Mouse (Mus musculus) heart, embryonic 11.5 days (tissue): ENCODE measurements around the gene Zfr2. TPM values are rescaled to one million over a fixed set of nuclear protein-coding genes. Genes with fewer than 3 reads are reported as not detected.

Experiments
- ATAC-seq: fragments of 200-750 bp; cut with Nextera tagmentation; replicated peaks from 2 replicates; pipeline ENCODE4 v1.8.0; 2017; ENCODE audit warnings: moderate library complexity; ENCODE audit not compliant: insufficient number of reproducible peaks, low FRiP score, low TSS enrichment
- H3K27ac ChIP-seq: fragments of 300-500 bp; sonication (generic); 2 replicates; pipeline ENCODE4 v1.5.1; 2014; ENCODE audit warnings: mild to moderate bottlenecking, low read depth, low read length
- H3K27me3 ChIP-seq: fragments of 300-500 bp; sonication (generic); 2 replicates; pipeline ENCODE4 v1.6.1; 2014; ENCODE audit warnings: mild to moderate bottlenecking, low read length, mixed read lengths; ENCODE audit not compliant: control insufficient read depth, insufficient read depth
- H3K36me3 ChIP-seq: fragments of 300-500 bp; sonication (generic); 2 replicates; pipeline ENCODE4 v1.6.1; 2014; ENCODE audit warnings: mild to moderate bottlenecking, low read length, moderate library complexity, mixed read lengths; ENCODE audit not compliant: control insufficient read depth, insufficient read depth
- H3K4me1 ChIP-seq: fragments of 300-500 bp; sonication (generic); 2 replicates; pipeline ENCODE4 v1.6.1; 2014; ENCODE audit warnings: low read length; ENCODE audit not compliant: control insufficient read depth, insufficient read depth
- H3K4me2 ChIP-seq: fragments of 300-500 bp; sonication (generic); 2 replicates; pipeline ENCODE4 v1.6.1; 2014; ENCODE audit warnings: mild to moderate bottlenecking, moderate library complexity
- H3K4me3 ChIP-seq: fragments of 300-500 bp; sonication (generic); 2 replicates; pipeline ENCODE4 v1.5.1; 2014; ENCODE audit warnings: low read depth, low read length
- H3K9ac ChIP-seq: fragments of 300-500 bp; sonication (generic); 2 replicates; pipeline ENCODE4 v1.6.1; 2014; ENCODE audit warnings: mild to moderate bottlenecking, low read depth, low read length, moderate library complexity
- H3K9me3 ChIP-seq: fragments of 300-500 bp; sonication (generic); replicated peaks from 2 replicates; pipeline ENCODE4 v1.6.1; 2016; ENCODE audit warnings: low read length; ENCODE audit not compliant: control insufficient read depth
- WGBS: fragments of 180-500 bp; shearing (Covaris S2); extraction: QIAGEN DNeasy Blood & Tissue Kit; methylation state at CpG from one replicate; pipeline ENCODE4 v1.1.7; 2014; ENCODE audit not compliant: insufficient replicate concordance; 5-methylcytosine and 5-hydroxymethylcytosine counted together
- microRNA-seq: library from miRNA; unstranded; fragments of <30 nt; microRNA quantifications from one replicate; pipeline ENCODE4, GENCODE M21; 2016; ENCODE audit warnings: borderline number of aligned reads
- polyA plus RNA-seq: library from polyadenylated mRNA; unstranded; fragments of >200 nt; fragmentation: Nextera tagmentation; extraction: Ambion mirVana; gene quantifications from 2 replicates; pipeline ENCODE4 v1.2.1, GENCODE M21; 2014

Gene Zfr2
- polyA plus RNA-seq, 1 experiment from 2014 or later = 2.3 TPM

DNA sequence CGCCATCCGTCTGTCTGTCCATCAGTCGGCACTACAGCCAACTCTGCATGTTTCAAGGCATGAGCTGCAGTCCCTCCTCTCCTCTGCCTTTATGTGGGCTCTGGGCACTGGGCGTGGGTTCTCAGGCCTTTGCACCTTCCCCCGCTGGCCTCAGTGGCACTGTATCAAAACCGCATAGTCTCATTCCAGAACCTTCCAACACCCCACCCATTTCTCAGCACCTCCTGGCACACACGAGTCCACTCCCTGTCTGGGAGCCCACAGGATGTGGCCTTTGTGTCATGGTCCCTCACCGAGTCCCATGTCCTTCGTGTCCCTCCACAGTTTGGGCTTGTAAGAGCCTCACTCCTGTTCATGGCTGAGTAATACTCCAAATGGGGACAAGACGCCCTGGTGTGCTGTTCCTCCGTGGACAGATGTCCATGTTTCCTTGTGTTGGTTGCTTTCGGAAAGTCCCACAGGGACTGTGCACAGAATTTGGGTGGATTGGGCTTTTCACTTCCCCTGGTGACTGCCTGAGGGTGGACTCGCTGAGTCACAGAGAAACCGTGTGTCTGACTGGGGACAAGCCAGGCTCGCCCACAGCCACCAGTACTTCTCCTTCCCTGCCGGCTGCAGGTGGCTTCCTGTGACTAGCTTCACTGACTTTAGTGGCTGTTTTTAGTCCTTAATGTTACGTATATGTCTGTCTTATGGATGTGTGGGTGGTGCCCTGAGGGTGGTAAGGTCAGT, 65.6 kb downstream of the Zfr2 start:
- 91% methylated on average over 17 of the region's 17 CpGs for WGBS
- peak overlapping the region; percentile 59; the same call in 1 of the 2 replicates for H3K27ac ChIP-seq
- no peaks in the 10 kb centered on the region for H3K9me3 ChIP-seq
- H3K36me3 ChIP-seq = no peaks in the 10 kb centered on the region
- H3K9ac ChIP-seq = no peak overlapping the region
- no peak overlapping the region for H3K4me3 ChIP-seq
- no peaks in the 10 kb centered on the region for H3K27me3 ChIP-seq
- H3K4me2 ChIP-seq = no peak overlapping the region
- H3K4me1 ChIP-seq = peaks cover 78% of the 10 kb centered on the region
- ATAC-seq = no peak

DNA sequence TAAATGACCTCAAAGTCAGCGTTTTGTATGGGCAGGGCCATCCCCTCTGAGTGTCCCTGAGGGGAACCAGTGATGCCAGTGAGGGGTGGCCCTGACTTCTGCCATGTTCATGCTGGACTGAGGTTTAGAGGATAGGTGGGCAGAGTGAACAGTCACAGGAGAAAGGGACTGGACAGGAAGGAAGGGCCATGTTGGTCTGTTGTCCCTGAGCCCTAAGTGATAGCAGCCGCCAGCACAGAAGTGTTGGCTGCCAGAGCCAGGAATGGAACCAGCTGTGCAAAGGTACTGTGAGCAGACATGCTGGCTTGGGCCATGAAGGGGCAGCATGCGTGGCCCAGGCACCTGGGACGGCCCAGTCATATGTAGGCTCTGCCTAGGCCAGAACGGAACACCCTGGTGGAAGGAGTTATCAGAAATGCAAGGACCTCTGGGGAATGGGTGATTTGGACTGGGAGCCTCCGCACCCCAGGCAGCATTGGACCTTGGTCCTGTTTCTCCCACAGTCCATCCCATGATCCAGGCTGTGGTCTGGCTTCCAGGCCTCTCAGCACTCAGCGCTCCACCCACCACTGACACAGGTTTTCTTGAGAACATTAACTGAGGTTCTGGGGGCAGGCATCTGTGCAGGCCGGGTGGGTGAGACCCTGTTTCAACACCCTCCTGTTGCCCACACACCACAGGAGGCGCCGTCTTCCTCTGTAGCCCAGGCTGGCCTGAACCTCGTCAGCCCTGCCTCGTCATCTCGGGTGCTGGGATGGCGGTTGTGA, 66.8 kb downstream of the Zfr2 start:
- H3K4me3 ChIP-seq = no peak overlapping the region

DNA sequence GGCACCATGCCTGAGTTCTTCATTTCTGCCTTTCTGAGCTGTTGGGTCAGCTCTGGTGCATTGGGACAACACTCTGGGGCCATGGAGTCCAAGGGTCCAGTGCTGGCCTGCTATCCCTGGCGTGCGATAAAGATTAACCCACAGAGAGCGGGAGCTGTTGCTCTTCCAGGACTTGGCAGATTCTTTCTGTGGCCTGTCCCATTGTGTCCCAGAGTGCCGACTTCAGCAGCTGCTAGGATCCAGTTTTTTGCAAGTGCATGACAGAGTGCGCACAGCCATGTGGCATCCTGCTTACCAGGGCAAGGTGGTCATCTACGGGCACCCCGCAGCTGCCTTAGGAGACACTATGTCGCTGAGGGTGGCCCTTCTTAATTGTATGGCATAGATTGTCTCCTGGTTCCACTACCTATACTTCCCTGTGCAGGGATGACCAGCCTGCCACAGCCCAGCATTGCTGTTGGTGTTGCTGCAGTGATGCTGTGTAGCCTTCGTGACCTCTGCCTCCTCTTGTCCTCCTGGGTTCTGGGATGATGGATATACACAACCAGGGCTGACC, 67.5 kb downstream of the Zfr2 start:
- H3K9ac ChIP-seq = no peak overlapping the region
- no peak overlapping the region for H3K4me3 ChIP-seq
- no peaks in the 10 kb centered on the region for H3K36me3 ChIP-seq
- ATAC-seq = no peak
- H3K9me3 ChIP-seq = no peaks in the 10 kb centered on the region
- H3K4me2 ChIP-seq = no peak overlapping the region
- peaks cover 72% of the 10 kb centered on the region for H3K4me1 ChIP-seq
- no peak overlapping the region for H3K27ac ChIP-seq
- H3K27me3 ChIP-seq = no peaks in the 10 kb centered on the region
- WGBS = 76% methylated on average over 9 of the region's 9 CpGs

More for the DNA sequence above, 66.8 kb downstream of the Zfr2 start:
- ATAC-seq = no peak
- Histone ChIP-seq H3K4me1 (peaks cover 77% of the 10 kb centered on the region), H3K4me2 (0 out of 2 replicates have a peak overlapping the region, but pooled peaks have one; percentile 4), H3K9me3 (no peaks in the 10 kb centered on the region), H3K27ac (0 out of 2 replicates have a peak overlapping the region, but pooled peaks have one; percentile 11), H3K27me3 (no peaks in the 10 kb centered on the region), H3K9ac (peak overlapping the region; percentile 29; the same call in 1 of the 2 replicates), H3K36me3 (no peaks in the 10 kb centered on the region)
- WGBS = 84% methylated on average over 14 of the region's 14 CpGs

DNA sequence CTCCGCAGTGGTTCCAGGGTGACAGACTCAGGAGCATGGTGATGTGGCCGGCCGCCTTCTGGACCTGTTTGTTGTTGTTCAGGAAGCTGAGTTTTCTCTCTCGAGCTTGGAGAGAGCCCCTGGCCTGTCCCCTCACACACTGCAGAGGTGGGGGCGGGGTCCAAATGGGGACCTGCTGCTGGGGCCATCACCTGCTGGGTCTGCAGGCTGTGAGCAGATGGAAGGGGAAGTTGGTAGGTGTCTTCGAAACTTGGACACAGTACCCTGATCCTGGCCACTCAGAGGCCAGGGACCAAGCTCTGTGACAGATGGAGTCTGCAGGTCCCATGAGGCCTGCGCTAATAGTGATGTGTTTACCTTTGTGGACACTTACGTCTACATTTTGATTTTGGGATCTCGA, 68.4 kb downstream of the Zfr2 start:
- Histone ChIP-seq H3K4me3 (no peak overlapping the region), H3K9ac (no peak overlapping the region), H3K36me3 (peaks cover 2% of the 10 kb centered on the region; the same call in 1 of the 2 replicates), H3K27me3 (no peaks in the 10 kb centered on the region), H3K4me1 (peaks cover 66% of the 10 kb centered on the region), H3K9me3 (no peaks in the 10 kb centered on the region), H3K4me2 (no peak overlapping the region), H3K27ac (no peak overlapping the region)
- 81% methylated on average over 9 of the region's 9 CpGs for WGBS
- no peak for ATAC-seq

Small RNAs within 50 kb of the gene (microRNA-seq; reads per million reads assigned to microRNA genes)
- 11.6 reads per million, percentile 46 among the genes with 10 or more reads in this experiment for gene Mir3057

Other genes with a start within 250 kb of the Zfr2 start
- 1.4 TPM in 2 replicates for gene Gng7, start 218.2 kb upstream of the Zfr2 start, polyA plus RNA-seq
- gene Diras1, start 207.5 kb upstream of the Zfr2 start, polyA plus RNA-seq = 0.13 TPM in 1 of 2 replicates, not detected in the other
- gene Slc39a3, start 195.7 kb upstream of the Zfr2 start, polyA plus RNA-seq = 3.9 and 4.1 TPM in 2 replicates
- gene Sgta, start 173.0 kb upstream of the Zfr2 start, polyA plus RNA-seq = 130 and 159 TPM in 2 replicates
- gene Thop1, start 163.1 kb upstream of the Zfr2 start, polyA plus RNA-seq = 30.9 and 31.1 TPM in 2 replicates
- gene Creb3l3, start 134.3 kb upstream of the Zfr2 start, polyA plus RNA-seq = 0.37 and 1.0 TPM in 2 replicates
- 153 and 154 TPM in 2 replicates for gene Map2k2, start 127.2 kb upstream of the Zfr2 start, polyA plus RNA-seq
- gene Zbtb7a, start 97.9 kb upstream of the Zfr2 start, polyA plus RNA-seq = 10.6 and 10.8 TPM in 2 replicates
- 39.4 and 39.7 TPM in 2 replicates for gene Pias4, start 65.2 kb upstream of the Zfr2 start, polyA plus RNA-seq
- 313 and 338 TPM in 2 replicates for gene Eef2, start 56.5 kb upstream of the Zfr2 start, polyA plus RNA-seq
- gene Dapk3, start 50.1 kb upstream of the Zfr2 start, polyA plus RNA-seq = 44.1 and 47.4 TPM in 2 replicates
- 0.21 TPM in 1 of 2 replicates, not detected in the other for gene 4930442H23Rik, start 49.3 kb upstream of the Zfr2 start, polyA plus RNA-seq
- 2.2 and 3.6 TPM in 2 replicates for gene Nmrk2, start 31.1 kb upstream of the Zfr2 start, polyA plus RNA-seq
- 0.60 and 0.83 TPM in 2 replicates for gene Atcay, start 2.3 kb upstream of the Zfr2 start, polyA plus RNA-seq
- 1.0 and 1.7 TPM in 2 replicates for gene Matk, start 19.8 kb downstream of the Zfr2 start, polyA plus RNA-seq
- gene Mrpl54, start 33.8 kb downstream of the Zfr2 start, polyA plus RNA-seq = 247 and 257 TPM in 2 replicates
- 41.2 and 44.1 TPM in 2 replicates for gene Apba3, start 33.8 kb downstream of the Zfr2 start, polyA plus RNA-seq
- 0.90 and 1.4 TPM in 2 replicates for gene Tjp3, start 58.4 kb downstream of the Zfr2 start, polyA plus RNA-seq
- gene Pip5k1c, start 59.8 kb downstream of the Zfr2 start, polyA plus RNA-seq = 30.2 and 32.1 TPM in 2 replicates
- gene Cactin, start 87.9 kb downstream of the Zfr2 start, polyA plus RNA-seq = 20.2 and 25.0 TPM in 2 replicates
- 10.9 and 11.2 TPM in 2 replicates for gene Tbxa2r, start 95.6 kb downstream of the Zfr2 start, polyA plus RNA-seq
- not detected in 2 replicates for gene Gipc3, start 110.1 kb downstream of the Zfr2 start, polyA plus RNA-seq
- 102 and 107 TPM in 2 replicates for gene Hmg20b, start 117.3 kb downstream of the Zfr2 start, polyA plus RNA-seq
- gene Mfsd12, start 124.3 kb downstream of the Zfr2 start, polyA plus RNA-seq = 4.6 and 4.7 TPM in 2 replicates
- gene 4930404N11Rik, start 132.7 kb downstream of the Zfr2 start, polyA plus RNA-seq = 0.23 and 0.67 TPM in 2 replicates
- gene Fzr1, start 145.4 kb downstream of the Zfr2 start, polyA plus RNA-seq = 66.1 and 70.0 TPM in 2 replicates
- gene Dohh, start 151.3 kb downstream of the Zfr2 start, polyA plus RNA-seq = 47.5 and 61.4 TPM in 2 replicates
- 1.4 and 2.9 TPM in 2 replicates for gene Gm48551, start 151.3 kb downstream of the Zfr2 start, polyA plus RNA-seq
- 0.55 and 1.2 TPM in 2 replicates for gene Gm48552, start 155.8 kb downstream of the Zfr2 start, polyA plus RNA-seq
- 4.2 and 5.8 TPM in 2 replicates for gene Smim24, start 159.9 kb downstream of the Zfr2 start, polyA plus RNA-seq
- gene Nfic, start 222.5 kb downstream of the Zfr2 start, polyA plus RNA-seq = 28.1 and 29.8 TPM in 2 replicates
- gene Celf5, start 249.6 kb downstream of the Zfr2 start, polyA plus RNA-seq = 0.19 and 0.31 TPM in 2 replicates